Mouse (Mus musculus) left cerebral cortex, adult 2 months (tissue): ENCODE results near the gene Itih4. TPM values are rescaled to one million over a fixed set of nuclear protein-coding genes. Genes with fewer than 3 reads are reported as not detected.

Experiments
- DNase-seq, 2 experiments: peaks; one replicate each; pipeline ENCODE4 v3.0.0; 2021 to 2022; ENCODE audit warnings: low spot score in 2 of 2, mixed read lengths in 1 of 2; ENCODE audit errors: extremely low spot score in 1 of 2
- H3K27ac ChIP-seq: fragments of 200-600 bp; 2 replicates; pipeline ENCODE4 v1.8.1; 2022
- H3K4me3 ChIP-seq: fragments of 200-600 bp; 2 replicates; pipeline ENCODE4 v1.8.1; 2022
- CTCF ChIP-seq: fragments of 200-600 bp; IDR thresholded peaks from 2 replicates; pipeline ENCODE4 v1.8.1; 2022; ENCODE audit warnings: antibody characterized with exemption, mild to moderate bottlenecking, moderate library complexity
- intact Hi-C: fragments of 180-260 bp; cut with DNase I; formaldehyde crosslinking; loops from one replicate; pipeline ENCODE4 v1.15.1; 2025
- long read RNA-seq, 2 experiments: library from polyadenylated mRNA; stranded (forward); transcript quantifications; one replicate each; pipeline ENCODE4 v2.0.0; 2021; ENCODE audit warnings: borderline mapping rate in 2 of 2
- total RNA-seq, 2 experiments: library from RNA; stranded (reverse); gene quantifications; 2 replicates each; pipeline ENCODE4 v1.2.3; 2021

The Itih4 gene
- total RNA-seq: under 1 TPM in 1 of 2 experiments, not detected in 1; 0.12 TPM
- long read RNA-seq, experiment 1: 0 reads
- long read RNA-seq, experiment 2: 0 reads

- Histone ChIP-seq H3K4me3 (no peak within 1 kb of the TSS), H3K27ac (no peak within 1 kb of the TSS)
- no peak for TF ChIP-seq CTCF
- intact Hi-C loops: no loop called here
- DNase-seq: no peak
These were observed at the start of gene Itih4 for GRCm38 (mm10) chr14:30886204-30886603. Itih4 (plus strand) TSS chr14:30886476.

DNA sequence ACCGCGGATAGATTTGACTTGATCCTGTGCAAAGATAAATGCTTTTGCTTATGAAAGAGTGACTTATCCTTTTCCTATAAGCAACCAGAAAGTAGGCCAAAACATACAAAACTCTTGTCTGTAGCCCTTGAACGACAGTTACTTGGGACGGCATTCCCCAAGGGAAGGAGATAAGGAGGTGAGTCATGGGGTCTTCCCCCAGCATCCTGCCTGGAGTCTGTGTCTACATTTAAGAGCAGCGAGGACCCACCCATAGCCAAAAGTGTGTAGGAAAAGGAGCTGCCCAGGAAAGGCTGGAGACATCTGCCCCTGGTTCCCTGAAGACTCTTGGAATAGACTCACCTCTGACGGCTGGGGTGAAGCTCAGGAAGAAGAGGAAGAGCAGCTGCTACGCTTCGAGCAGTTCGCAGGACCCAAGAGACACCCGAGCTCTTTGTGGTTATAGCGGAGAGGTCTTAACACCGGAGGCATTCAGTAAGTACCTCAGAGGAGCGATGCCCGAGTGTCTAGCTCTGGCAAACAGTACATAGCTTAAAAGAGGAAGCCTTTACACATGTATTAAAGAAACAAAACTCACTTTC, 48.8 kb upstream of the Itih4 start:
- intact Hi-C loops: no loop called here
- Histone ChIP-seq H3K4me3 (no peak overlapping the region), H3K27ac (no peak overlapping the region)
- no peak for TF ChIP-seq CTCF
- no peak for DNase-seq

- TF ChIP-seq CTCF: no peak
- H3K27ac ChIP-seq: no peak overlapping the region
- H3K4me3 ChIP-seq: no peak overlapping the region
- intact Hi-C loops: no loop called here
- DNase-seq: no peak
These were observed 42.6 kb upstream of the Itih4 start for GRCm38 (mm10) chr14:30843701-30844100.

- no peak for DNase-seq
- no peak for TF ChIP-seq CTCF
- Histone ChIP-seq H3K27ac (no peak overlapping the region), H3K4me3 (no peak overlapping the region)
- intact Hi-C loops: no loop called here
These were observed 35.8 kb upstream of the Itih4 start for GRCm38 (mm10) chr14:30850504-30850903.

DNA sequence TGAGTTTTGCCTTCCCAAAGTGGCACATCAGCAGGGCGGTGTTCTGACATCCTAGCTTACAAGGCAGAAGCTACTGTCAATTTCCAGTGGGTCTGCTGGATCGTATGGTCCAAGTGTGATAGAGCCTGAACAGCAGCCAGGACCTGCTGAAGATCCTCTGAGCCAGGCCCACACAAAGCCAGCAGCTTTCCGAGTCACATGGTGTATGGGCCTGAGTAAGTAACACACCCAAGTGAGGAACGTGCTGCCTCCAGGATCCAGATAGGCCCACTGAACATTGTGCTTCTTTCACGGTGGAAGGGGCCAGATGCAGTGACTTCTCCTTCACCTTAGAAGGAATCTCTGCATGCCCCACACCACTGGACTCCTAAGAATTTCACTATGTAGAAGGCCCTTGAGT, 34.0 kb upstream of the Itih4 start:
- no peak overlapping the region for H3K27ac ChIP-seq
- TF ChIP-seq CTCF: no peak
- DNase-seq: no peak
- intact Hi-C loops: no loop called here
- no peak overlapping the region for H3K4me3 ChIP-seq

DNA sequence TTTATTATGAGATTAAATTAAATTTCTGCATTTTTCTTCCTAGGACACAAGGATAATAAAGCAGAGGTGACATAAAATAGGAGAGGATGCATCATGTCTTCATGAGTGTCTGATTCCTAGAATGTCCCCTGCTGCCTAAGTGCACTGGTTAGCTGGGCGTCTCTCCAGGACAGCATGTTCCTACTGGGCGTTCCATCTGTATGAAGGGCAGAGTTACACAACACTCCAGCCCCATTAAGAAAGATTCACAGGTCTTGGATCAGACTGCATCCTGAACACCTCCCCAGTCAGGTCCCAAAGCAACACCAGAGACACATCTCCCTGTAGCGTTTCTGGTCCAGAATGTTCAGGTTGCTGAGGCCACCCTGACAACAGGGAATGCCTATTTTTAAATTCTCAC, 31.0 kb upstream of the Itih4 start:
- intact Hi-C loops: no loop called here
- H3K27ac ChIP-seq: no peak overlapping the region
- no peak for TF ChIP-seq CTCF

DNA sequence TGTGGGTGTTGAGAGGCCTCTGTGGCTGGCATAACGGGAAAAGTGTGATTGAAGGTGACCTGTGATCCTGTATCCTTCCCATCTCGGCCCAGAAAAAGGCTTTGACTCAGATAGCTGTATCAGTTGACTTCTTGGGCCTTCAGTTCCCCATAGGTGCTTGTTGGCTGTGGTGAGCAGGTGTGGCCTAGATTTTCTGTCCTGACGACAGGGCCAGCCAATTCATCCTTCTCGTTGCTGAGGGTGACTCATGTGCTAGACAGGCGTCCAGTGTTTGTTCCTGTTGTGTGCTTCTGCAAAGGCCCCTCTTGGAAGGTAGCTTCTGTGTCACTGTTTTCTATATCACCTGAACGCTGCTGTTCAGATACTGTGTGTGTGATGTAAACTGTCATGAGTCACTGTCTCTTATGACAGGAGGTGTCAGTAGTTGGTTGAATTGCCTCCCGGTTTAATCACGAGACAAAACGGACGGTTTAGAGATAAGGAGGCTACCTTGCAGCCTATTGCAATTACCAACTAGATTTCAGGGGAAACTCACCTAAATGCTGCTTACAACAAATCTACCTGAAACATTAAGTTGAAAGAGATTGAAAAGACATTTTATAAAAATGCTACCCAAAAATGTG, 29.3 kb upstream of the Itih4 start:
- intact Hi-C loops: no loop called here
- no peak for DNase-seq
- TF ChIP-seq CTCF: no peak
- Histone ChIP-seq H3K27ac (0 out of 2 replicates have a peak overlapping the region, but pooled peaks have one; percentile 38), H3K4me3 (no peak overlapping the region)

More for the DNA sequence above, 31.0 kb upstream of the Itih4 start:
- no peak for DNase-seq
- no peak overlapping the region for H3K4me3 ChIP-seq

- intact Hi-C loops: no loop called here
- Histone ChIP-seq H3K4me3 (no peak overlapping the region), H3K27ac (no peak overlapping the region)
- no peak for DNase-seq
- peak; percentile 43 for TF ChIP-seq CTCF
These were observed 28.3 kb upstream of the Itih4 start for GRCm38 (mm10) chr14:30857990-30858389.

GRCm38 (mm10) chr14:30861421-30862125, 24.7 kb upstream of the Itih4 start:
- intact Hi-C loops: loop anchor here (10.0 kb wide), 2 partner anchors 147 to 267 kb away; partner anchors contain the start of gene Sfmbt1
- no peak for DNase-seq
- TF ChIP-seq CTCF: no peak

GRCm38 (mm10) chr14:30862368-30862767, 23.9 kb upstream of the Itih4 start:
- no peak for DNase-seq
- Histone ChIP-seq H3K4me3 (no peak overlapping the region), H3K27ac (no peak overlapping the region)
- no peak for TF ChIP-seq CTCF
- intact Hi-C loops: loop anchor here (10.0 kb wide), 2 partner anchors 148 to 268 kb away; partner anchors contain the start of gene Sfmbt1

More at GRCm38 (mm10) chr14:30861421-30862125, 24.7 kb upstream of the Itih4 start:
- Histone ChIP-seq H3K4me3 (no peak overlapping the region), H3K27ac (no peak overlapping the region)

- no peak for DNase-seq
- no peak overlapping the region for H3K4me3 ChIP-seq
- no peak overlapping the region for H3K27ac ChIP-seq
- intact Hi-C loops: loop anchor here (5.0 to 10.0 kb wide), 3 partner anchors 38 to 271 kb away; partner anchors contain the start of genes Sfmbt1 and Tmem110
- TF ChIP-seq CTCF: peak; percentile 56
These were observed 21.0 kb upstream of the Itih4 start for GRCm38 (mm10) chr14:30865311-30865710.

GRCm38 (mm10) chr14:30867042-30867441, 19.2 kb upstream of the Itih4 start:
- Histone ChIP-seq H3K4me3 (no peak overlapping the region), H3K27ac (no peak overlapping the region)
- DNase-seq: peak; percentile 60 to 68
- intact Hi-C loops: loop anchor here (2.0 to 10.0 kb wide), 4 partner anchors 40 to 272 kb away; partner anchors contain the start of genes Sfmbt1 and Tmem110
- peak; percentile 92 for TF ChIP-seq CTCF
